Mouse (Mus musculus): ENCODE results near the gene Rbm20.

DNA sequence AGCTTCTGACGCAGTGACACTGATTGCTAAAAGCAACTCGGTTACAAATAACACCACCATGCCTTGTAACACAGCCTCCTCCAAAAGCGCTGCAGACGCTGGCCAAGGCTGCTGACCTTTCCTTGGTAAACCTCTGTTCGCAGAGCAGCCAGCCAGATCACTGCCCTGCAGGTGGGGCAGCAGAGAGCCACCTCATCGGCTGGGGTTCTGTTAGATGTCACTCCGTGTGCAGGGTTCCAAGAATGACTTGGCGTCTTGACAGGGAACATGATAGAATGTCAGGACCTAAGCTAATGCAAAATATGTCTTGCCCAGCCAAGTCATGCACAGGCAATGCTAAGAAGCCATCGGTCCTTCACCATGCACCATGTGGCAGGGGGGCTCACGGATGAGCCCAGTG lies 52.8 kb downstream of the Rbm20 start:
- no peak for TF ChIP-seq CTCF (conservative IDR thresholded peaks at IDR 0.05; ENCODE audit: low read length)
- no peak for TF ChIP-seq POU5F1 (IDR thresholded peaks at IDR 0.05; ENCODE audit: borderline replicate concordance, low read length)
